Mouse (Mus musculus) urinary bladder, postnatal 0 days (tissue): ENCODE measurements around the gene Pcdh18. TPM values are rescaled to one million over a fixed set of nuclear protein-coding genes. Genes with fewer than 3 reads are reported as not detected.

Source experiments
- polyA plus RNA-seq: library from polyadenylated mRNA; unstranded; fragments of >200 nt; fragmentation: Nextera tagmentation; extraction: Ambion mirVana; gene quantifications from 2 replicates; pipeline ENCODE4 v1.2.1, GENCODE M21; 2015

Gene Pcdh18
- 32.9 and 35.6 TPM in 2 replicates for polyA plus RNA-seq

GRCm38 (mm10) chr3:49756870-49757625 is at the start of gene Pcdh18:
Pcdh18 (minus strand) TSS chr3:49757325.

